Mouse (Mus musculus): Measurements from ENCODE around the gene Hspa8.
"Not testable (repeated sequence)": the region's sequence is repeated elsewhere in the genome, so short reads cannot be mapped to it uniquely, and the experiment has no call there.

The Hspa8 gene

GRCm38 (mm10) chr9:40800675-40801612, at the start of gene Hspa8:
Hspa8 (plus strand) TSS chr9:40800984.
- DNase-seq (ENCODE audit: low spot score), result peak; percentile 100

- DNase-seq (ENCODE audit: low spot score), result no peak
Measured at GRCm38 (mm10) chr9:40751749-40752148, 49.0 kb upstream of the Hspa8 start.

- peak; percentile 62 for DNase-seq (ENCODE audit: low spot score)
Measured at GRCm38 (mm10) chr9:40756401-40756800, 44.4 kb upstream of the Hspa8 start.

- DNase-seq (ENCODE audit: low spot score), result peak; percentile 65
Measured at GRCm38 (mm10) chr9:40757105-40757626, 43.6 kb upstream of the Hspa8 start.

- peak; percentile 70 for DNase-seq (ENCODE audit: low spot score)
Measured at GRCm38 (mm10) chr9:40757685-40758270, 43.0 kb upstream of the Hspa8 start.

- DNase-seq (ENCODE audit: low spot score), result no peak
Measured at GRCm38 (mm10) chr9:40762354-40762753, 38.4 kb upstream of the Hspa8 start.

GRCm38 (mm10) chr9:40764887-40765580, 35.8 kb upstream of the Hspa8 start:
- no peak for DNase-seq (ENCODE audit: low spot score)

- DNase-seq (ENCODE audit: low spot score), result no peak
Measured at GRCm38 (mm10) chr9:40765581-40765940, 35.2 kb upstream of the Hspa8 start.

GRCm38 (mm10) chr9:40766058-40766605, 34.7 kb upstream of the Hspa8 start:
- DNase-seq (ENCODE audit: low spot score), result no peak

- DNase-seq (ENCODE audit: low spot score), result no peak
Measured at GRCm38 (mm10) chr9:40767946-40768345, 32.8 kb upstream of the Hspa8 start.

GRCm38 (mm10) chr9:40772246-40772645, 28.5 kb upstream of the Hspa8 start:
- DNase-seq (ENCODE audit: low spot score), result no peak

- DNase-seq (ENCODE audit: low spot score), result not testable (repeated sequence)
Measured at GRCm38 (mm10) chr9:40773142-40773541, 27.6 kb upstream of the Hspa8 start.

- no peak for DNase-seq (ENCODE audit: low spot score)
Measured at GRCm38 (mm10) chr9:40773869-40774268, 26.9 kb upstream of the Hspa8 start.

GRCm38 (mm10) chr9:40776044-40776443, 24.7 kb upstream of the Hspa8 start:
- no peak for DNase-seq (ENCODE audit: low spot score)

GRCm38 (mm10) chr9:40776459-40777248, 24.1 kb upstream of the Hspa8 start:
- DNase-seq (ENCODE audit: low spot score), result no peak

GRCm38 (mm10) chr9:40780111-40780510, 20.7 kb upstream of the Hspa8 start:
- DNase-seq (ENCODE audit: low spot score), result no peak

GRCm38 (mm10) chr9:40780892-40781725, 19.7 kb upstream of the Hspa8 start:
- DNase-seq (ENCODE audit: low spot score), result no peak

- no peak for DNase-seq (ENCODE audit: low spot score)
Measured at GRCm38 (mm10) chr9:40781726-40782581, 18.8 kb upstream of the Hspa8 start.

- DNase-seq (ENCODE audit: low spot score), result no peak
Measured at GRCm38 (mm10) chr9:40783641-40784373, 17.0 kb upstream of the Hspa8 start.

All from testis, postnatal 10 days (tissue).